Mouse (Mus musculus) heart, embryonic 10.5 days (tissue): ENCODE measurements around the gene Masp2. TPM values are rescaled to one million over a fixed set of nuclear protein-coding genes. Genes with fewer than 3 reads are reported as not detected.

Source experiments
- DNase-seq: peaks from one replicate; pipeline ENCODE4 v3.0.0-alpha.2; 2017; ENCODE audit warnings: low spot score
- H3K27ac ChIP-seq: fragments of 300-500 bp; sonication (generic); 2 replicates; pipeline ENCODE4 v1.5.1; 2016; ENCODE audit warnings: mild to moderate bottlenecking
- H3K27me3 ChIP-seq: fragments of 300-500 bp; sonication (generic); 2 replicates; pipeline ENCODE4 v1.6.1; 2016; ENCODE audit warnings: mild to moderate bottlenecking; ENCODE audit not compliant: poor library complexity, insufficient read depth, severe bottlenecking
- H3K36me3 ChIP-seq: fragments of 300-500 bp; sonication (generic); 2 replicates; pipeline ENCODE4 v1.6.1; 2016; ENCODE audit warnings: mild to moderate bottlenecking, moderate library complexity
- H3K4me1 ChIP-seq: fragments of 300-500 bp; sonication (generic); 2 replicates; pipeline ENCODE4 v1.6.1; 2016; ENCODE audit warnings: mild to moderate bottlenecking
- H3K4me3 ChIP-seq: fragments of 300-500 bp; sonication (generic); 2 replicates; pipeline ENCODE4 v1.5.1; 2016; ENCODE audit warnings: mild to moderate bottlenecking, moderate library complexity
- H3K9me3 ChIP-seq: fragments of 300-500 bp; sonication (generic); 2 replicates; pipeline ENCODE4 v1.6.1; 2016; ENCODE audit warnings: mild to moderate bottlenecking, moderate library complexity
- WGBS: fragments of 180-500 bp; shearing (Covaris S2); methylation state at CpG from one replicate; pipeline ENCODE4 v1.1.7; 2016; 5-methylcytosine and 5-hydroxymethylcytosine counted together
- polyA plus RNA-seq: library from polyadenylated mRNA; unstranded; fragments of >200 nt; fragmentation: Nextera tagmentation; extraction: Ambion mirVana; gene quantifications from 2 replicates; pipeline ENCODE4 v1.2.1, GENCODE M21; 2016

The Masp2 gene
- polyA plus RNA-seq, 1 experiment from 2014 or later = 0.82 TPM

DNA sequence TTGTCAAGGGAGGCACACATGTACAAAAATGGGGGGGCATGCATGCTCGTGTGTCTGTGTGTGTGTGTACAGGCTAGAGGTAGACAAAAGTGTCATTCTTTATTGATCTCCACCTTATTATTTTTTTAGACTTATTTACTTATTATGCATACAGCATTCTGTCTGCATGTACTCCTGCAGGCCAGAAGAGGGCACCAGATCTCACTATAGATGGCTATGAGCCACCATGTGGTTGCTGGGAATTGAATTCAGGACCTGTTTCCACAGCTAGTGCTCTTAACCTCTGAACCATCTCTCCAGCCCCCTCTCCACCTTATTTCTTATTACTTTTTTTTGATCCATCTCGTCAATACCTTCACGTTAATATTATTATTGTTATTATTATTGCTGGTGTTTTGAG, 47.0 kb downstream of the Masp2 start:
- DNase-seq = no peak
- no peak overlapping the region for H3K27ac ChIP-seq
- peaks cover 7% of the 10 kb centered on the region; the same call in 1 of the 2 replicates for H3K9me3 ChIP-seq
- H3K27me3 ChIP-seq = no peaks in the 10 kb centered on the region
- no peaks in the 10 kb centered on the region for H3K36me3 ChIP-seq
- WGBS = 53% methylated on average over 3 of the region's 3 CpGs
- H3K4me1 ChIP-seq = peaks cover 1% of the 10 kb centered on the region
- no peak overlapping the region for H3K4me3 ChIP-seq

DNA sequence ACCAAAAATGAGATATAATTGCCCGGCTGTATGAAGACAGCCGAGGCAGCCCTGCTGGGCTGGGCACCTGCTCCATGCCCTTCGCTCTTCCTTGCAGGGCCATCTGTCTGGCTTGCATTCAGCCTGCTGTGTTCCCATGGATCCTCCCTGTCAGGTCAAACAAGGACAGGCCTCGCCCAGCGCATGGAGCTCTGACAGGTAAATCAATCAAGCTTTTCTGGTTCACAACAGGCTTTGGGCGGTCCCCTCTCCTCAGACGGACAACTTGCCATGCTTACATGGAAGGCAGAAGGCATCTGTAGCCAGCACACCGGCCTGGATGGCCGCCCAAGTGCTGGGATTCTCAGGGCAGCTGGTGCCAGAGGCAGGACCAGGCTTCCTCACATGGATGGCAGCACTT, 48.7 kb downstream of the Masp2 start:
- peaks cover 7% of the 10 kb centered on the region; the same call in 1 of the 2 replicates for H3K9me3 ChIP-seq
- DNase-seq = no peak
- 74% methylated on average over 9 of the region's 9 CpGs for WGBS

DNA sequence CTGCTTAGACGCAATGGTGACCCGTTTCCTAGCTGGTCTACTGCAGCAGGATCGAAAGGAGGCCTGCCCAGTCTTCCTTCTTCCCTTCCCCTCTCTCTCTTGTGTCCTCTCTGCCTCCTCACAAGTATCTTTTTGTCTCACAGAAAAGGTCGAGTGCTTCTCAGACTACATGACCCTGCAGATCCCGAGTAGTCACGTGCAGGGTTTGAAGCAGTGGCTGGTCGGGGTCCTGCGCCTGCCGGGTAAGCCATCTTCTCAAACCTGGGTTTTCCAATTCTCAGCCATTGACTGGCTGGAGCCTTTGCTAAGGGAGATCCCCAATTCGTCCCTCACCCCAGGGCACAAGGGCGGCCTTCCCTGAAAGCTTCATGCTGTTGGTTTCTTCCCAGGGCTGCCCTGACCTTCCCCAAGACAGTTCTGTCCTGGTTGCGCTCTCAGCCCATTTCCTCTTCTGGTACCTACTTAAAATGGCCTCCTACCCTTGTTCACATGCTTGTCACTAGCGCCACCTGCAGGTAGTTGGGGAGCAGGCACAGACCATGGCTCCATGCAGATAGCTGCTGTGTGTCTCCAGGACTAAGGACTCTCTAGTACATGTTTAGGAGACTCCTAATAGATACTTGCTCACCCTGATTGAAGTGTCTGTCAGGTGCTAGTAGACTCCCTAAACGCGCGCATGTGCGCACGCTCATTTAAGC, 52.5 kb downstream of the Masp2 start:
- H3K27me3 ChIP-seq = peaks cover 3% of the 10 kb centered on the region; the same call in 1 of the 2 replicates
- DNase-seq = no peak
- H3K4me1 ChIP-seq = peaks cover 19% of the 10 kb centered on the region
- no peak overlapping the region for H3K4me3 ChIP-seq
- H3K27ac ChIP-seq = no peak overlapping the region
- H3K9me3 ChIP-seq = peaks cover 7% of the 10 kb centered on the region; the same call in 1 of the 2 replicates
- WGBS = 86% methylated on average over 18 of the region's 18 CpGs
- no peaks in the 10 kb centered on the region for H3K36me3 ChIP-seq

More for the DNA sequence above, 48.7 kb downstream of the Masp2 start:
- H3K4me3 ChIP-seq = no peak overlapping the region
- no peaks in the 10 kb centered on the region for H3K36me3 ChIP-seq
- H3K27me3 ChIP-seq = no peaks in the 10 kb centered on the region
- peaks cover under 1% of the 10 kb centered on the region; the same call in 1 of the 2 replicates for H3K4me1 ChIP-seq
- H3K27ac ChIP-seq = no peak overlapping the region

DNA sequence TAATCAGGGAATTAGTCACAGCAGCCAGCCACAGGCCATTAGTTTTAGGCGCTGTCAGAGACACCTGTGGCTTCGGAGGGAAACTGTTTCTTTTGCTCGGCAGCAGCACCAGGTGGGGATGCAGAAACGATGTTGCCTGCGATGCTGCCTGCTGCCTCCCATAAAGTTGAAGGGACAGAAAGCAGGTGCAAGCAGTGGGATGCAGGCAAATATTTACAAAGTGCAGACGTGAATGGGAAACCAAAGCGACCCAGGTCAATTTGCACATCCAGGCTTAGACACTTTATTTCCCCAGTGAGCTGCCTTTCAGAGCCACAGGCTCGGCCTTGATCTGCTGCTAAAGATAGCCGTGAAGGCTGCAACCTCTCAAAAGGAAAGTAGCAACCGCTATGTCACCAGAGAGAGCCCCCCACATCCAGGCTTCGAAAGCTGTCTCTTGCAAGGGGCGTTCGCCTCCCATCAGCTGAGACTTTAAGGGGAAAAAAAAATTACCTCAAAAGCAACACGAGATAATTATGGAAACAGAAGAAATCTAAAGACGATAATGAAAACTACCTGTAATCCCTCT, 54.4 kb downstream of the Masp2 start:
- Histone ChIP-seq H3K4me3 (peak overlapping the region; percentile 30), H3K9me3 (peaks cover 7% of the 10 kb centered on the region; the same call in 1 of the 2 replicates), H3K27me3 (peaks cover 3% of the 10 kb centered on the region), H3K27ac (peak overlapping the region; percentile 69; the same call in 1 of the 2 replicates), H3K4me1 (peaks cover 22% of the 10 kb centered on the region), H3K36me3 (no peaks in the 10 kb centered on the region)
- no peak for DNase-seq
- WGBS = 33% methylated on average over 15 of the region's 15 CpGs

DNA sequence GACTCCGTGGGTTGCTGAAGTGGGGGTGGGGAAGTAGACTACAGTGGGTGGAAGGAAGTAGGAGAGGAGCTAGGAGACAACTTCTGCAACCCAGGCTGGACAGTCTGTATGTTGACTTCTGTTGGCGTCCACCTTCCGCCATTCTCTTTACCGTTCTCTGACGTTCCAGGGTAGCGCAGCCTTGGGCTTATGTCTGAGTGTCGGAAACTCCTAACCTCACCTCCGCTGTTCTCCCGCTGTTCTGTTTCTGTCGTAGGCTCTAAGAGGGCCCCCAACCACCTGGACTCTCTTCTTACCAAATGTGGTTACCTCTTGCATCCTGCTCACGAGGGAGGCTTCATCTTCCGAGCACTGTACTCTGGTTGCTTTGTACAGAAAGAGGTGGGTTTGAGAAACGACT, 55.4 kb downstream of the Masp2 start:
- no peak for DNase-seq
- Histone ChIP-seq H3K4me1 (peaks cover 32% of the 10 kb centered on the region), H3K27me3 (peaks cover 3% of the 10 kb centered on the region), H3K36me3 (no peaks in the 10 kb centered on the region), H3K27ac (peak overlapping the region; percentile 69), H3K9me3 (peaks cover 7% of the 10 kb centered on the region; the same call in 1 of the 2 replicates), H3K4me3 (no peak overlapping the region)
- WGBS = 81% methylated on average over 13 of the region's 13 CpGs

DNA sequence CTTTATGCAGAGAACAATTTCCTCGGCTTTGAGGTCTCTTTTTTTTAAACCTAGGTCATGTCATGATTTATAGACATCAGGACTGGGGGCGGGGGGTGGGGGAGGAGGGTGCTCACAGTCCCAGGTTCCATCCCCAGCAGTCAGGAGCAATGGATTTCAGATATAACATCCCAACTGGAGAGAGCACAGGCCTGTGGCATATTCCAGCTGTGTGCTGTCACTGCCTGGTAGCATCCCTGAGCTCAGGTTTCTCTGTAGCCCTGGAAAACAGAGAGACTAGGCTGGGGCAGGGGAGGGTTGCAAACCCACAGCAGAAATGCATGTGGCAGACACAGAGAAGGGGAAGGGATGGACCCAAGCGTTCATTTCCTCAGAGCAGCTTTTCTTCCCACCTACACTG, 57.8 kb downstream of the Masp2 start:
- no peaks in the 10 kb centered on the region for H3K36me3 ChIP-seq
- H3K4me3 ChIP-seq = no peak overlapping the region
- DNase-seq = no peak
- WGBS = 66% methylated on average over 3 of the region's 3 CpGs
- H3K27ac ChIP-seq = no peak overlapping the region
- no peaks in the 10 kb centered on the region for H3K9me3 ChIP-seq
- peaks cover 16% of the 10 kb centered on the region for H3K27me3 ChIP-seq
- H3K4me1 ChIP-seq = peaks cover 39% of the 10 kb centered on the region

DNA sequence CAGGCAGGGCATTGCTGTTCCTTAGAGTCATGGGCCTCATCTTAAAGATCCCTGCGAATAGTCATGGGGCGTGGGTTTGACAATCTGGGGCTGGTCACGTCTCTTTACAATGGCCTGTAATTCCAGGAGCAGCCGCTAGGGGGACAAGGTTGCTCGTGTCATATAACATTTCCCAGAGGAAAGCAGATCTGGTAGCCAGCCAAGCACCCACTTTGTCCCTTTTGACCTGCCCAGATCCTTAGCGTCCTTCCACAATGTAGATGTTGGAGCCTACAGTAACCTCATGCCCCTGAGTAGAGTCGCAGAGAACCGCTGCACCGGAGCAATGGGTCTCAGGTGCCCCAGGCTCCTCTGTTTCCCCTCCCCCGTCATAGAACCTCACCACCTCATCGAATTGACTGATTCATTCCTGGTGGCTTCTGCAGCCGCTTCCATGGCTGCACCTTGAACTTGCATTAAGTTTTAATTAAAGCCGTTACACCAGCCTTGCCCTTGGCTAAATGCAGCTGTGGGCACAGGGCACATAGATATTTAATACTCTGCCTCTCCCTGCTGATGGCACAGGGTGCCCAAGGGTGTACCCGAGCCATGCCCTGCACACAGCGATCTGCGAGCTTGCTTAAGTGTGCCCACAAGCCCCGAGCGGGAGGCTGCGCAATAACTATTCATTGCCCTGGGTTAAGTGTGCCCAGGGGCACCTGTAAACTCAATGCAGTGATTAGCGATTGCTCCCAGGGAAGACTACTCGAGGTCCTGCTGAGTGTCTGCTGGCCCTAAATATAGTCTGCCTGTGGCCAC, 60.0 kb downstream of the Masp2 start:
- H3K4me1 ChIP-seq = peaks cover 41% of the 10 kb centered on the region
- no peaks in the 10 kb centered on the region for H3K9me3 ChIP-seq
- peak overlapping the region; percentile 29; the same call in 1 of the 2 replicates for H3K4me3 ChIP-seq
- DNase-seq = peak; percentile 83
- peaks cover 13% of the 10 kb centered on the region for H3K27me3 ChIP-seq
- H3K27ac ChIP-seq = peak overlapping the region; percentile 64
- 34% methylated on average over 21 of the region's 21 CpGs for WGBS
- H3K36me3 ChIP-seq = no peaks in the 10 kb centered on the region

DNA sequence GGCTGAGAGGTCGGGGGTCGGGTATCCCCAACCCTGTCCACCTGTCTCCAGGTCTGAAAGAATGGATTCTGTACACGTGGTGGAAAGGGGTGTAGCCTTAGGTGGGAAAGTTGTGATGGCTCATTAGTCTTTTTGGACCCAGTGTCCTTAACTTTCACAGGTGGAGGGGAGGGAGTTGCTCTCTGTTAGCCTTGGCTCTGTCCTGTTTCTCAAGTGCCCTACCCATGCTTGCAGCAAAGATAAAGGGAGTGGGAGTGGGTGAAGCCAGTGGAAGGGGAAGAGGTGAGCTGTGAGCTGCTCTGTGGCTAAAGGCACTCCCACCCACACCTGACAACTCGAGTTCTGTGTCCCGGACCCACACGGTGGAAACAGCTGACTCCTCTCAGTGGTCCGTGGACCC, 61.0 kb downstream of the Masp2 start:
- no peak overlapping the region for H3K4me3 ChIP-seq
- peaks cover 13% of the 10 kb centered on the region for H3K27me3 ChIP-seq
- no peaks in the 10 kb centered on the region for H3K9me3 ChIP-seq
- no peak overlapping the region; the same call in 1 of the 2 replicates for H3K27ac ChIP-seq
- DNase-seq = no peak
- no peaks in the 10 kb centered on the region for H3K36me3 ChIP-seq
- peaks cover 45% of the 10 kb centered on the region for H3K4me1 ChIP-seq
- WGBS = 74% methylated on average over 7 of the region's 7 CpGs

DNA sequence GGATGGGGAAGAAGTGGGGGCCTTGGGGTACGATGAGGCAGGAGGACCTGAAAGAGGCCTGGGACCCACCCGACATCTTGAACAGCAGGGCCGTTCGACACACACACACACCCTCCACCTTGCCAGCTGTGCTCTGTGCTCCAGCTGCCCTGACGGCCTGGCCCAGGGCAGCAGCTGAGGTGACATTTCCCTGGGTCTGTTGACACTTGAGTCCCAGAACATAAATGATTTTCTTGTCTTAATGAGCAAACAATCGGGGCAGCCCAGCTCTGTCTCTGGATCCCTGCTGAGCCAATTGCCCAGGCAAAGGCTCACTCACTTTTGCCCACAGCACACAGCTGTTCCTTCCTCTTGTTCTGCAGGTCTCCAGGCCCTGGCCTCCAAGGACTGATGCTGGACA, 61.7 kb downstream of the Masp2 start:
- H3K4me3 ChIP-seq = no peak overlapping the region
- peaks cover 52% of the 10 kb centered on the region for H3K4me1 ChIP-seq
- no peak overlapping the region for H3K27ac ChIP-seq
- DNase-seq = no peak
- H3K27me3 ChIP-seq = peaks cover 13% of the 10 kb centered on the region
- 71% methylated on average over 6 of the region's 6 CpGs for WGBS
- no peaks in the 10 kb centered on the region for H3K36me3 ChIP-seq
- H3K9me3 ChIP-seq = no peaks in the 10 kb centered on the region

Other genes starting within 250 kb of the Masp2 start
- 24.7 and 26.9 TPM in 2 replicates for gene Ubiad1, start 157.8 kb upstream of the Masp2 start, polyA plus RNA-seq
- gene Mtor, start 153.9 kb upstream of the Masp2 start, polyA plus RNA-seq = 17.3 and 19.9 TPM in 2 replicates
- gene Angptl7, start 102.1 kb upstream of the Masp2 start, polyA plus RNA-seq = 2.8 and 4.3 TPM in 2 replicates
- gene Exosc10, start 44.1 kb upstream of the Masp2 start, polyA plus RNA-seq = 82.7 and 90.1 TPM in 2 replicates
- 197 and 306 TPM in 2 replicates for gene Srm, start 11.1 kb upstream of the Masp2 start, polyA plus RNA-seq
- 238 and 301 TPM in 2 replicates for gene Tardbp, start 24.5 kb downstream of the Masp2 start, polyA plus RNA-seq
- gene Gm572, start 40.8 kb downstream of the Masp2 start, polyA plus RNA-seq = not detected in 2 replicates
- 15.9 and 26.3 TPM in 2 replicates for gene Casz1, start 201.9 kb downstream of the Masp2 start, polyA plus RNA-seq